Comparison of ENCODE assay signal across 11 mouse cellular contexts in the genomic region with DNA sequence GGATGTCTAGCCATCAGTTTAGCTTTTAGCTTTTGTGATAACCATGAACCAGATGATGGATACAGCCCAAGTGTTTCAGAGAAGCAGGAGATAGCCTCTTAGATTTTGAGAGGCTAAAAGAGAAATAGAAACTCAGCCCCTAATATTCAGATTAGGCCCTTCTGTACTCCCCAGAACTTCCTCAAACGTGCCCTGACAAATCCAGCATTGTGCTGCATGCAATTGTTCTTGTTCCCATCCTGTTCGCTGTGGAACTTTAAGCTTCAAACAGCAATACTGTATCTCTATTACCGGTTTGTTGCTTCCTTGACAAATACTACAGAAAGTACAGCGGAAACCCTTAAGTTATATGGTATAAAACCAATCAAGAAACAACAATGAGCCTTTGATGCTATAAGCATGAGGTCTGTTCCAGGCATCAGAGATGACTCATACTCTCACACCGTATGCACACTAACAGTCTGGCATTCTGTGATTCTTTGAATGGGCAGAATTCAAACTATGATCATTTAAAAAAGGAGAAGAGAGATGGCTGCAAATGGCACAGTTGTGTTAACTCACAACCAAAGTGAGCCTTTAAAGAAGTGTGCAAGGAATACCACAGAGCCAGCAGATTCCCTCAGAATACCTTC.
"Had no signal": no experiment of that assay in that cellular context is flagged by ENCODE, and none has a peak within 500 bp of the region (broad histone marks: within the 10 kb centered on the region; RNA-seq: fewer than 3 reads in every experiment).

No protein-coding gene starts in this region.

- H3K27ac ChIP-seq: kidney, embryonic 15.5 days; left cerebral cortex, adult 2 months; limb, embryonic 10.5 days; liver, embryonic 14.5 days; midbrain, embryonic 12.5 days had no signal

- H3K4me1 ChIP-seq: kidney, embryonic 15.5 days; limb, embryonic 10.5 days had no signal

- H3K9ac ChIP-seq: kidney, embryonic 15.5 days; liver, embryonic 14.5 days; midbrain, embryonic 12.5 days had no signal

- H3K36me3 ChIP-seq: kidney, embryonic 15.5 days; limb, embryonic 10.5 days; midbrain, embryonic 12.5 days had no signal

- H3K27me3 ChIP-seq: kidney, embryonic 15.5 days; midbrain, embryonic 12.5 days had no signal

- H3K4me3 ChIP-seq: kidney, embryonic 15.5 days; left cerebral cortex, adult 2 months; limb, embryonic 10.5 days; midbrain, embryonic 12.5 days had no signal

- DNase-seq: kidney, adult 18-20 months; kidney, postnatal 14 days; lung, adult 2 months; lung, postnatal 36 days; right cerebral cortex, postnatal 14 days; thymus, postnatal 36 days had no signal
